Mouse (Mus musculus): ENCODE data around the gene Ccp110. TPM values are rescaled to one million over a fixed set of nuclear protein-coding genes. Genes with fewer than 3 reads are reported as not detected.

The Ccp110 gene
- total RNA-seq, 4 experiments from 2014 or later = 52.1 to 59.6 (median 56.5) TPM

DNA sequence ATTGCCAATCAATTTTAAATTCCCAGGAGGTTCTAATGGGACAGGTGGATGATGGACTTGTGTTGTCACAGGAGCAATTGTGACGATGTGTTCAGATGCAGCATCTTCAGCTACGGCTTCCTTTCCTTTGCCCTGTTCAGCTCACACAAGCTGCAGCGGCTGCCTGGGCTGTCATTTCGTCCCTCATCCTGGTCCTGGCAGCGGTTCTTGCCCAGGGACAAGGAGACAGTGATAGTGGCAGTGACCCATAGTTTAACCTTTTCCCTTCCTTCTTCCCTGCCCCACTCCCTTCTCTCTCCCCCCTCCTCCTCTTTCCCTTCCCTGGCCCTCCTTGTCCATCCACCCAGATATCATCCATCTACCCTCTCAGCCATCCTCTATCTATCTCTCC is 54.5 kb downstream of the Ccp110 start:
- DNase-seq (ENCODE audit: low spot score in 2 of 2) = no peak

GRCm38 (mm10) chr7:118769208-118769607 is 56.9 kb downstream of the Ccp110 start:
- no peak for DNase-seq (ENCODE audit: low spot score in 2 of 2)

GRCm38 (mm10) chr7:118769655-118770054 is 57.3 kb downstream of the Ccp110 start:
- DNase-seq (ENCODE audit: low spot score in 2 of 2) = no peak

DNA sequence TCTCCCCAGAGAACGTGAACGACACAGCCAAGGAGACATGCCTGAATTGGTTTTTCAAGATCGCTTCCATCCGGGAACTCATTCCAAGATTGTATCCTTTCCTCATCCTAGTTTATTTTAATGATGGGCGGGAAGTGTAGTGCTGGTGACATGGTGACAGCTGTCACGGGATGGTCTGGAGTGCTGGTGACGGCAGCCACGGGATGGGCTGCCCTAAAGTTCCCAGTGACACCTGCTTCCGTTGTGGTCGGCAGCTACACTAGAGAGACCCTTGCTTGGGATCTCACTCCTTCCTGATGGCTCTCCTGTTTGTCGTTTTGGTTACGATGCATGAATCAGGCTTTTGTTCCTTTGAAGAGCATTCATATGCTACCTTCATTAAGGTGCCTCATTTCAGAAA is 60.7 kb downstream of the Ccp110 start:
- no peak for DNase-seq (ENCODE audit: low spot score in 2 of 2)

DNA sequence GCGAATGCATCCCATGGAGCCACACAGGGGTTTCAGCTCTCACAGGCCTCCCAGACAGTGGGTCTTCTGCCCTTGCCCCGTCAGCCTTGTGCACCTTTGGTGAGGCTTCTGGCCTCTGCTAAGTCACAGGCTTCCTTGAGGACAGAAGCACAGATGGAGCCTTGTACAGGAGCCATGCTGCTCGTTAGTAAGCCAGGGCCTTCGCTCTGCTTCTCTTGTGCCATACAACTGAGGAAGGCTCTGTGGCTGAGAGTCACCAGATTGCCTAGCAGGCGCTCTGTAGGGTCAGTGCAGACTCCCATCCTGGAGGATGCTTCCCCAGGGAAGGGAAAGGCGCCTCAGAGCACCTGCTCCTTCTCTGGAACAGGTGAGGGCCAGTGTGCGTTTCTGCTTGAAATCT is 63.6 kb downstream of the Ccp110 start:
- no peak for DNase-seq (ENCODE audit: low spot score in 2 of 2)

DNA sequence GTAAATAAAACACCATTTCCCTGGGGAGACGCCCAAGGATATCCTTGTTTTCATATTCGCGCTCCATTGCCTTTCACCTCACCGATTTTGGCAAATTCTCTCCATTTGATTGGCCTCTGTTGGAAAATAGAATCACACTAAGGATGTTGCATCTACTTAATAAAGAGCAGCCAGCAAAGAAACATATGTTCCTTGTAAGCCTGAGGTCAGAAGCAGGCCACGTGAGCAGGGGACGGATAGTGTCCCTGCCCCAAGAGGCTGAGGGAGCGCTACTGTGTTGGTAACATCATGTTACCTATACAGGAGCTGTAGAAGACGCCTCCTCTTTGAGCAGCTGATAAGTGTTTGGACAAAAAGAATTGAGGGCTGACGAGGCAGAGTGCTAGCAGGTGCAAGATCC is 64.1 kb downstream of the Ccp110 start:
- DNase-seq (ENCODE audit: low spot score in 2 of 2) = no peak

DNA sequence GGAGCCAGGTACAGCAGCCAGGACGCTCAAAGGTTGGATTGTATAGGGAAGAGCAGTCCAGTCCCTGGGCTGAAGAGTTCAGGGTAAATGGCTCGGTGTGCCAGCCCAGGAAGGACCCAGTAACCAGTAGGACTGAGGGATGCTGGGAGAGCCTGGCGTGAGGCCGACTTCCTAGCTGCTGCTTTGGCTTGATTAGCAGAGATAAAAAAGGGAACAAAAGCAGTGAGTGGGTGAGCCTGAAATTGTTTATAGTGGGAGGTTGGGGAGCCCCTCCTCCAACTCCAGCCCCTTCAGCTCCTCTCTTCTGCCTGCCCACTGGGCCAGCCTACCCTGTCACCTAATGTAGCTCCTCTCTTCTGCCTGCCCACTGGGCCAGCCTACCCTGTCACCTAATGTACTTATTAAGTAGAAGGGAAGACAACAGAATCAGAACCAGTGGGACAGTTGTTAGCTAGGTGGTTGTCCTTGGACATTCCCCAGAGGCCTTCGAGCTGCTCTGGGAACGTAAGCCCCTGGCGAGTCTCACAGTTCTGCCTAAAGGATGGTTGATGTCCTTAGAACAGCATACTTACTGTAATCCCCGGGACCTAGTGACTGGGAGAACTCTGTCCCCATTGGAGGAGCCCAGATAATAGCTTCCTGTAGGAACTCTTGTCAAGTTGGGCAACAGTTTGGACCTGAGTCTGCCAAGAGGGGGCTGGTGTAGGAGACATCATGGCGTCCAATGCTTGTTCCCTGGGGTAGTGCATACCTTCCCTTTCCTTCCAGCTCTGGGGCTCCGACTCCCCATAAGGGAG is 65.4 kb downstream of the Ccp110 start:
- peak in 1 of 2 experiments; percentile 42 for DNase-seq (ENCODE audit: low spot score in 2 of 2)

DNA sequence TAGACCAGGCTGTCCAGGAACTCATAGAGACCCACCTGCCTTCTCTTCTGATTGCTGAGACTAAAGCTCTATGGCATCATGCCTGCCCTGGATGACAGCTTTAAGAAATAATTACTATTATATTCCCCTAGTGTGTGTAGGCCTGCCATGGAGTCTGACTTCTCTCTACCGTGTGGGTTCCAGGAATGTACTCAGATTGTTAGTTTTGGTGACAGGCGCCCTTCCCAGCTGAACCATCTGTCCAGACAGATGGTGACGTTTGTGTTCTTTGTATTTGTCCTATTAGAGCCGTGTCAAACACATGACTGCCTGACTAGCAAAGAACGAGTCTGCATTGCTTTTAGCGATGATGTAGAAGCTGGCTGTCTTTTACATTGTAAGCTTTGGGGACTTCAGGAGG is 66.2 kb downstream of the Ccp110 start:
- no peak for DNase-seq (ENCODE audit: low spot score in 2 of 2)

DNA sequence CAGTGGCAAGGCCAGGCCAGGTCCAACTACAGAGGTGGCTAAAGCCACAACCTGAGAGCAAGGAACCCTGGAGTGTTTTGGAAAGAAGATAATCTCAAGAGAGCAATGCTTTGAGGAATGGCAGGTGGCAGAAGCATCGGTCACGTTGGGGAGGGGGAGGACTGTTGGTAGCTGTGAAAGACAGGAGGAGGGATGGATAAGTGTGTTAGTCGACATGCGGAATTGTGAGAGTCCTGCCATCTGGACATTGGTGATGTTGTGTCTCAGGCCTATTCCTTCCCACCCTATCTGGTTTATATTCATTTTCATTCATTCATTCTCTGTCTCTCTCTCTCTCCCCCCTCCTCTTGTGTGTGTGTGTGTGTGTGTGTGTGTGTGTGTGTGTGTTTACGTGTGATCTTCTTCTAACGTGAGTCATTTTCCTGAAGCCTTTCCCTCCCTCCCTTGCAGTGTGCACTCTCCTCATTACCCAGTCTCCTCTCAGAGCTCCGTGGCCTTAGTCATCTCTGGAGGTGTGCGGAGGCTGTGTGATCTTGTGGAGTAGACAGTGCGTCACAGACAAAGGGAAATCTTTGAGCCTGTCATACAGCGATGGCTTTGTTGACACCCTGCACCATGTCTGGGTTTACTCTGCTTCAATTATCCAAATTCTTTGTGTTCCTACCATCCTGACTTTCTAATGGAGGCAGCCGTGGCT is 71.1 kb downstream of the Ccp110 start:
- DNase-seq (ENCODE audit: low spot score in 2 of 2) = peak in 1 of 2 experiments; percentile 60

DNA sequence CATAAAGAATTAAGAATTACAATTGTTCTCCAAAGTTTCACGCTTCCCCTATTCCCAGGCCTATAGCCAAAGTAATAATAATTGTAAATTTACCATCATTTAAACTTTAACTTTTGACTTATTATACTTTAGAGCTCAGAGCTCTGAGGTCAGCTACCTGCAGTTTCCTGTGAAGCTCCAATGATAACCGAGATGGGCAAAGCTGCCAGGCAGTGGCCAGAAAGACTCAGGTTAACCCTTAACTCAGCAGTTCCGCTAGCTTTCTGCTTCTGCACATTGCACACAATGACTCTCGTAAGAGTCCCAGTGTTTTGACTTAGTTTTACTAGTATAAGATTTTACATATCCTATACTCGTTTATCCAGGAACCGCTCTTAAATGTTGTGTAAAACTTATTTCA is 73.7 kb downstream of the Ccp110 start:
- DNase-seq (ENCODE audit: low spot score in 2 of 2) = no peak

Other genes starting within 250 kb of the Ccp110 start
- gene Itpripl2, start 220.6 kb upstream of the Ccp110 start, total RNA-seq (2022) = 1 to 10 TPM; 4.1 to 5.3 (median 4.7) TPM
- gene Coq7, start 179.2 kb upstream of the Ccp110 start, total RNA-seq (2022) = 10 to 100 TPM; 32.8 to 36.3 (median 34.3) TPM
- gene Tmc7, start 127.8 kb upstream of the Ccp110 start, total RNA-seq (2022) = 10 to 100 TPM; 15.2 to 20.8 (median 17.5) TPM
- under 1 TPM in 3 of 4 experiments, not detected in 1; 0.25 to 0.74 (median 0.67) TPM for gene Tmc5, start 115.3 kb upstream of the Ccp110 start, total RNA-seq (2022)
- 100 to 1,000 TPM; 218 to 257 (median 233) TPM for gene Gde1, start 6.8 kb upstream of the Ccp110 start, total RNA-seq (2022)
- 10 to 100 TPM; 56.2 to 72.5 (median 59.8) TPM for gene Vps35l, start 27.7 kb downstream of the Ccp110 start, total RNA-seq (2022)
- gene Iqck, start 143.2 kb downstream of the Ccp110 start, total RNA-seq (2022) = 1 to 10 TPM; 3.9 to 4.7 (median 4.4) TPM
- 10 to 100 TPM; 16.7 to 29.3 (median 22.5) TPM for gene Knop1, start 143.7 kb downstream of the Ccp110 start, total RNA-seq (2022)